Mouse (Mus musculus) stomach, postnatal 0 days (tissue): ENCODE data around the gene Fbrsl1.

Source experiments
- CTCF ChIP-seq: IDR thresholded peaks from 2 replicates; pipeline ENCODE4 v1.5.1; 2016; ENCODE audit warnings: antibody characterized with exemption, low read depth, mild to moderate bottlenecking, moderate library complexity
- EP300 ChIP-seq: optimal IDR thresholded peaks from 2 replicates; pipeline ENCODE3; 2016; ENCODE audit warnings: antibody characterized with exemption

DNA sequence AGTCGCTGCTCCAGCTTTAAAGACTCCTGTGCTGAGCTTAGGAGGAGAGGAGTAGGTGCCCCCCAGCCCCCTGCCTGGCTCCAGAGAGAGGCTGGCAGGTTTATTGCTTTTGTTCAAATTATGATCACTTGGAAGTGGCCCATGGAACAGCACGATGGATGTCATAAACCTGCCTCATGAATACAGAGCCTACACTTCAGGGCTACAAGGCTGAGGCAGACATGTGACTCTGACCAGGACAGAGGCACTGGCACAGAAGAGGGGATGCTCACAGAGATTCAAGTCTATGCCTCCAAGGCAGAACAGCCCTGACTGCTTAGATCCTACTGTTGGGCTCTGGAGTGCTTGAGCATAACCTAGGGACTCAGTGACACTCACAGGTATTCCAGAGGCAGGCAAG, 39.3 kb downstream of the Fbrsl1 start:
- TF ChIP-seq CTCF = no peak
- TF ChIP-seq EP300 = no peak
